Mouse (Mus musculus): Measurements from ENCODE around the gene Pcdh7. TPM values are rescaled to one million over a fixed set of nuclear protein-coding genes. Genes with fewer than 3 reads are reported as not detected.
"Not testable (repeated sequence)": the region's sequence is repeated elsewhere in the genome, so short reads cannot be mapped to it uniquely, and the experiment has no call there.

The Pcdh7 gene
- polyA plus RNA-seq (2014; fragmentation: Nextera tagmentation; extraction: Ambion mirVana): 23.7 and 24.1 TPM in 2 replicates

DNA sequence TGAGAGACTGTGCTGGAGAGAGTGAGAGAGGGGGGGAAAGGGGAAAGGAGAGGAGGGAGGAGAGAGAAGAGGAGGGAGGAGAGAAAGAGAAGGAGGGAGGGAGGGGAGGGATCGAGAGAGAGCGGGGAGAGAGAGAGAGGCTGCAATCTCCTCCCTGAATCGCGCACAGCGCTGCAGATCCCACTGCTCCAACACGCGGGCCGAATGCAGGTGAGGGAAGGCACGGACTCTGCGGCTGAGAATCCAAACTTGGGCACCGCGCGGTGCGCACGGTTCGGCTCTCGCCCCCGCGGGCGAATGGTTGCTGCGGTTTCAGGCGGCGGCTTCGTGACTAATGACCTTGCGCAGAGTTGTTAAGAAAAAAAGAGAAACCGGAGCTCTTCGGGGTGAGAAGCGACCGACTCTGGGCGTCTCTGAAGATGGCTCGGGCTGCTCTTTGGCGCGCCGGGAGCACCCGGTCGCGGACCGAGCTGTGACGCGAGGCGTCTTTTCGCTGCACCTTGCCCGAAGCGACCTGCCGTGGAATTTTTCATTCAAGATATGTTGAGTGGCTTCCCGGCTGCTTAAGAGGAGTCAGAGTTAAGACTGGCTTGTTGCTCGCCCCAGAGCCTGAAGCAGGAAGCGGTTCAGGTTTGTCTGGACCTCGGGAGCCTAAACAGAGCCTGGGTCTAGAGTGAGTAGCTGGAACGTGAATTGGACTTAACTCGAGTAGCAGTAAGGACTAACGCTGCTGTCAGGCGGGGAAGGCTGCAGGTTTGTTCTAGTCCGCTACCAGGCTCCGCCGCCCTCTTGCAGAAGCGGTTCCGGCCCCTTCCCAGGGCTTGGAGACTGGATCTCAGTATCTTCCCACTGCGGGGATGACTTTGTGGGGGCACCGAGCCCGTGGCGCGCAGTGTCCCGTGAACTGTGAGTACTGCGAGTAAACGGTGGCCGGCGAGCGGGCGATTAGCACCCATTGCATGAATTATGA lies at the start of gene Pcdh7:
TSS of gene Pcdh7 (plus strand) at position 62 of the 970 bp plus-strand sequence.
- Histone ChIP-seq H3K9ac (replicated peaks; ENCODE audit: low read length) (peak within 1 kb of the TSS; percentile 79), H3K4me2 (ENCODE audit: low read length) (peak within 1 kb of the TSS; percentile 84), H3K4me3 (replicated peaks; ENCODE audit: low read depth, low read length) (peak within 1 kb of the TSS; percentile 57), H3K9me3 (ENCODE audit: control insufficient read depth, low read length) (no peaks in the 10 kb centered on the region), H3K4me1 (ENCODE audit: control insufficient read depth, insufficient read depth, low read length) (peaks cover 12% of the 10 kb centered on the region; the same call in 1 of the 2 replicates), H3K36me3 (ENCODE audit: control insufficient read depth, insufficient read depth, low read length) (no peaks in the 10 kb centered on the region), H3K27ac (replicated peaks; ENCODE audit: low read depth, low read length) (peak within 1 kb of the TSS; percentile 88), H3K27me3 (ENCODE audit: control insufficient read depth, insufficient read depth, low read length) (no peaks in the 10 kb centered on the region)
- under 1% methylated on average over 70 of the region's 70 CpGs for WGBS
- DNase-seq: peak; percentile 81
- ATAC-seq (ENCODE audit: low FRiP score, low TSS enrichment): peak; percentile 7; the same call in 1 of the 2 replicates

DNA sequence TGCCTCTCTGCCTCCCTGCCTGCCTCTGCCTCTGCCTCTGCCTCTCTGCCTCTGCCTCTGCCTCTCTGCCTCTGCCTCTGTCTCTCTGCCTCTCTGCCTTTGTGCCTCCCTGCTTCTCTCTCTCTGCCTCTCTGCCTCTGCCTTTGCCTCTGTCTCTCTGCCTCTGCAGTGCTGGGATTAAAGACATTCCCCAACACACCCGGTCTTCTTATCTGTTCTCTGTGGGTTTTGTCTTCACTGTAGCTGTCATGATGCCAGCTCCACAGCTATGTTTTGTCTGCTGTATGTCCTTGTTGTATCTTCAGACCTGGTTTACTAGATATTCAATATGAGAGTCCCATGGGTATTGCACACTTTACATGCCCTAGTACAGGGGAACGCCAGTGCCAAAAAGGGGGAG lies 40.8 kb upstream of the Pcdh7 start:
- H3K27ac ChIP-seq (replicated peaks; ENCODE audit: low read depth, low read length); ATAC-seq (ENCODE audit: low FRiP score, low TSS enrichment); H3K4me2 ChIP-seq (ENCODE audit: low read length); H3K4me3 ChIP-seq (replicated peaks; ENCODE audit: low read depth, low read length); H3K36me3 ChIP-seq (ENCODE audit: control insufficient read depth, insufficient read depth, low read length); H3K4me1 ChIP-seq (ENCODE audit: control insufficient read depth, insufficient read depth, low read length); H3K27me3 ChIP-seq (ENCODE audit: control insufficient read depth, insufficient read depth, low read length); DNase-seq; H3K9ac ChIP-seq (replicated peaks; ENCODE audit: low read length); H3K9me3 ChIP-seq (ENCODE audit: control insufficient read depth, low read length): not testable (repeated sequence)
- WGBS: 81% methylated on average over 2 of the region's 2 CpGs

DNA sequence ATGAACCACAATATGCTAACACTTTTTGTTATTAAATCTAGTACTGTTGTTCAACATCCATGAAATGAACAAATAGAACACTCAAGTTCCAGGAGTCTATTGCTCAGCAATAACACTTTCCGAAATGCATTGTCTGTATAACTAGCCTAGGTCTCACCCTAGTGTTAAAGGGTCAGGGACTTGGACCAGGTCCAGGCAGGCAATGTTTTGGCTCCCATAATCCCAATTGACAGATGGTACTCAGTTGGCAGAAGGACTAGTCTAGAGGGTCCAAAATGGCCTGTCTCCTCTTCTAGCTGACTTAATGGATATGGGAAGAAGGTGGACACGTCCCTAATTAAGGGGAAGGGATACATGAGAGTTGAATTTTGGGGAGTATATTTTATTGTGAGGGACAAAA lies 9.4 kb upstream of the Pcdh7 start:
- no peaks in the 10 kb centered on the region for H3K4me1 ChIP-seq (ENCODE audit: control insufficient read depth, insufficient read depth, low read length)
- H3K4me3 ChIP-seq (replicated peaks; ENCODE audit: low read depth, low read length): no peak overlapping the region
- no peaks in the 10 kb centered on the region for H3K9me3 ChIP-seq (ENCODE audit: control insufficient read depth, low read length)
- WGBS: 83% methylated on average over 2 of the region's 2 CpGs
- DNase-seq (no peak), ATAC-seq (ENCODE audit: low FRiP score, low TSS enrichment) (no peak)
- no peak overlapping the region for H3K9ac ChIP-seq (replicated peaks; ENCODE audit: low read length)
- no peaks in the 10 kb centered on the region for H3K27me3 ChIP-seq (ENCODE audit: control insufficient read depth, insufficient read depth, low read length)
- no peaks in the 10 kb centered on the region for H3K36me3 ChIP-seq (ENCODE audit: control insufficient read depth, insufficient read depth, low read length)
- H3K4me2 ChIP-seq (ENCODE audit: low read length): no peak overlapping the region
- no peak overlapping the region for H3K27ac ChIP-seq (replicated peaks; ENCODE audit: low read depth, low read length)

DNA sequence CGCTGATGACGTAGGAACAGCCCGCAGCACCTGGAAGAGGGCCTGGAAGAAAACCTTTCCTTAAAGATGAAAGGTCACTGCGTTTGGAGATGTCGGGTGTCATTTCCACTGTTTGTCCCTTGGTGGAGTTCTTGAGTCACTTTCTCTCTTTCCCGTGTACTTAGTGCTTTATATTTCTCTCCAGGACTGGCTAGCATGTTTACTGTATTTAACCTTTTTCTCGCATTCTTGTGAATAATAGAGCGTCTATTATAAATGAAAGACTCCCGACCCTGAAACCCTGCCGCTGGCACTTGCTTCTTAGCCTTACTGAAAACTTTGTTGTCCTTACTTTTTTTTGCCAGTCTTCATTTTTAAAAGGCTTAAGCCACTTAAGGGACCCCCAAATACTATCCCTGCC lies 3.8 kb upstream of the Pcdh7 start:
- H3K36me3 ChIP-seq (ENCODE audit: control insufficient read depth, insufficient read depth, low read length): no peaks in the 10 kb centered on the region
- H3K27ac ChIP-seq (replicated peaks; ENCODE audit: low read depth, low read length): peak overlapping the region; percentile 88; the same call in 1 of the 2 replicates
- under 1% methylated on average over 10 of the region's 10 CpGs for WGBS
- H3K4me1 ChIP-seq (ENCODE audit: control insufficient read depth, insufficient read depth, low read length): no peaks in the 10 kb centered on the region
- peak overlapping the region; percentile 57 for H3K4me3 ChIP-seq (replicated peaks; ENCODE audit: low read depth, low read length)
- H3K27me3 ChIP-seq (ENCODE audit: control insufficient read depth, insufficient read depth, low read length): no peaks in the 10 kb centered on the region
- no peak for ATAC-seq (ENCODE audit: low FRiP score, low TSS enrichment)
- DNase-seq: peak; percentile 80
- peak overlapping the region; percentile 79 for H3K9ac ChIP-seq (replicated peaks; ENCODE audit: low read length)
- peak overlapping the region; percentile 84 for H3K4me2 ChIP-seq (ENCODE audit: low read length)
- H3K9me3 ChIP-seq (ENCODE audit: control insufficient read depth, low read length): no peaks in the 10 kb centered on the region

DNA sequence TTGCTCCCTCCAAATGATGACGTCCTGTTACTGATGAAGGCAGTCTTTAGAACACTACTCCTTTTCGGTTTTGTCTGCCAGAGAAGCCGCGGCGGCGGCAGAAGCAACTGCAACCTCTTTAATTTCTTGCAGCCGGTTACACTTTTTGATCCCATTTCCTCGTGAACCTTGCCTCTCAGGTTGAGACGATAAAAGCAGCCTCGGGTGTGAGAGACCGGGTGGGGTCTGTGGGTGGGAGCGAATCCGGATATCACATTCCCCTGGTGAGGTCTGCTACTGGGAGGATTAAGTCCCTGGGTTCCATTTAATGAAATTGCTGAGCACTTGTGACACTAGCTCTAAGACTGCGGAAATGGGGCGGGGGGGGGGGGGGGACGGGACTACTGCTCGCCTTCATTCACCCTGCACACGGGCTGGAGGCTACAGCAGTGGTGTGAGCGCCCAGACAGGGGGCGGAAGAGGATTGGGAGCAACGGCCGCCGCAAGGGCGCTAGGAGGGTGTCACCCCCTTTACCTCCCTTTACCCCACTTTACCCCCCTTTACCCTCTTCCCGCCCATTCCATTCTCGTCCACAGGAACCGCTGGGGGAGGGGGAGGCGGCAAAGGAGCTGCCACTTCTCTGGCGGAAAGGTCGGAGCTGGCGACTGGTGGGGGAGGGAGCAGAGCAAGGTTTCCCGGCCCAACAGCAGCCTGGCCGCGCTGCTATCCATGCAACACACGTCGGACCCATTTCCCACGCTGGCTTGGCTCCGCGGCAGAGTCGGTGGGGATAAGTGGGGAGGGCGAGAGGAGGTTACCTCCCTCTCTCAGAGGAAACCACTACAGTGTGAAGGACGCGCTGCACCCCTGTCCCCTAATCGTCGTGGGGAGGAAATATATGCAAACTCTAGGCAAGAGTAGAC lies 2.9 kb upstream of the Pcdh7 start:
- peak; percentile 86 for DNase-seq
- Histone ChIP-seq H3K4me3 (replicated peaks; ENCODE audit: low read depth, low read length) (peak overlapping the region; percentile 57), H3K27ac (replicated peaks; ENCODE audit: low read depth, low read length) (peak overlapping the region; percentile 88), H3K4me2 (ENCODE audit: low read length) (peak overlapping the region; percentile 84), H3K9ac (replicated peaks; ENCODE audit: low read length) (peak overlapping the region; percentile 79), H3K9me3 (ENCODE audit: control insufficient read depth, low read length) (no peaks in the 10 kb centered on the region), H3K27me3 (ENCODE audit: control insufficient read depth, insufficient read depth, low read length) (no peaks in the 10 kb centered on the region), H3K36me3 (ENCODE audit: control insufficient read depth, insufficient read depth, low read length) (no peaks in the 10 kb centered on the region), H3K4me1 (ENCODE audit: control insufficient read depth, insufficient read depth, low read length) (no peaks in the 10 kb centered on the region)
- 0% methylated on average over 42 of the region's 45 CpGs for whole genome bisulfite sequencing
- peak; percentile 59 for ATAC-seq (ENCODE audit: low FRiP score, low TSS enrichment)

DNA sequence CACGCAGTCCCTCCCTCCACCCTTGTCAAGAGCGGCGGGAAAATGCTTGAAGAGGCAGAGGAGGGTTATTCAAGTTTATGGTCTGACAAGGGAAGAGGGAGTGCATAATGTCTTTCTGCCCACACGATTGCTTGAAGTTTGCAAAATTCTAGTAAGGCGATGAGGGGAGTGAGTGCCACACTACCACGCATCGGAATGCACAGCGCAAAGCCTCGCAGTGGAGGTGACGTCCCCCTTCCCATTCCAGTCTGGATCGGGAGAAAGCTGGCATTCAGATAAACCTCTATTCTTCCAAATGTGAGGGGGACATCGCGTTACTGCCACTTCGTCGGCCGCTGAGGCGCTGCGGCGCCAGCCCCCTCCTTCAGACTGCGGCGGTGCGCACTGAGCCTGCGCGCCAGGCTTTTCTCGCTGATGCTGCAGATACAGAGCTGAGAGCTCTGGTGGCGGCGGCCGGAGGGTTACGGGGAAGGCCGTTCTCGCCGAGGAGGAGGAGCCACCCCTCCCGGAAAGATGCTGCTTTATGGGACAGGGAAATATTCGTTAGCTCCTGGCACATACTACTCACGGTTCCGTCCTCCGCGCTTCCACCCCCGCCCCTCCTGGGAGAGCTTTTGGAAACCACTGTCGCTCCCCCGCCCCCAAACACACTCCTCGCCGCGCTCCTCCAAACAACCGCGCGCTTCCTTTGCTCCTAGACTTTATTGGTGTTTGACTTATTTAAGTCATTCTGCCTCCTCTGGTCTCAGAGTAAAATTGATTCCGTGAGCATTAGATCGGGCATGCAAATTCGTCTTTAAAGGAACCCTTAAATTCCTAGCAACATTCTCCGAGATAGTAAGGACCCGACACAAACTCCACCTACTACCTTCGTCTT lies 2.0 kb upstream of the Pcdh7 start:
- H3K4me2 ChIP-seq (ENCODE audit: low read length): peak overlapping the region; percentile 84
- H3K9ac ChIP-seq (replicated peaks; ENCODE audit: low read length): peak overlapping the region; percentile 79
- no peaks in the 10 kb centered on the region for H3K27me3 ChIP-seq (ENCODE audit: control insufficient read depth, insufficient read depth, low read length)
- ATAC-seq (ENCODE audit: low FRiP score, low TSS enrichment) (peak; percentile 61), DNase-seq (peak; percentile 92)
- H3K4me1 ChIP-seq (ENCODE audit: control insufficient read depth, insufficient read depth, low read length): no peaks in the 10 kb centered on the region
- no peaks in the 10 kb centered on the region for H3K36me3 ChIP-seq (ENCODE audit: control insufficient read depth, insufficient read depth, low read length)
- peak overlapping the region; percentile 88 for H3K27ac ChIP-seq (replicated peaks; ENCODE audit: low read depth, low read length)
- H3K4me3 ChIP-seq (replicated peaks; ENCODE audit: low read depth, low read length): peak overlapping the region; percentile 57
- H3K9me3 ChIP-seq (ENCODE audit: control insufficient read depth, low read length): no peaks in the 10 kb centered on the region
- WGBS: under 1% methylated on average over 53 of the region's 53 CpGs

DNA sequence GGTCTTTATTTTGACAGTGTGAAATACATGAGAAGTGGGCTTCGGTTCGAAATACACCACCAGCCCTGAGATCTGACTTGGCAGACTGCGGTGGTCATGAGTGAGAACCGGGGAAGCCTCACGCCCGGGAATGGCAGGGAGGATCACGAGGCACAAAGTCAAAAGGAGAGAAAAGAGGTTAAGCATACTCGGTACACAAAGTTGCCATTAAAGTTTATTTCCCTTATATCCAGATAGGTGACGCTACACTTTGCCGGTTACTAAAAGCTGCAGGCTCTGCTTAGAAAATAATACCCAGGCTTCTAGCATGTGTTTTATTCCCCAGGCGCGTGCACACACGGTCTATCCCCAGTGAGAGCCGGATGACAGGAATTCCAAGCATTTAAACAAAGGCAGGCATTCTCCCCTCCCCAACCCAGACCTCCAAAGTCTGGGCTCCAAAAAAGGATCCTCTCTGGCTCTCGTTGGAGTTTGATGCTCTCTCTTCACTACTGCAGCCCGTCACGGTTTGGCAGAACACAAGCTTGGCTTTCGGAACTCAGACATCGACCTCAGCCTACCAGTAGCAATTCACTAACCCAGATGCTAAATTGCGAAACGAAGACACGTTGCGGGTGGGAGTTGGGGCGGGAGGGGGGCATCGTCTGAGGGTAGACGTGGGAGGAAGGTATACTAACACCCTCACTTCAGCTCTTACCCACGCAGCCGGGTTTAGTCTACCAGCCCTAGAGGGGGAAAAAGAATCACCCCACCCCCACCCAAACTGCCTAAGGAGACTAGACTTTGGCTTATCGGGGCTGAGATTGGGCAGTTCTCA lies 1.1 kb upstream of the Pcdh7 start:
- DNase-seq: peak; percentile 82
- no peaks in the 10 kb centered on the region for H3K36me3 ChIP-seq (ENCODE audit: control insufficient read depth, insufficient read depth, low read length)

More for the DNA sequence above, 1.1 kb upstream of the Pcdh7 start:
- Histone ChIP-seq H3K27me3 (ENCODE audit: control insufficient read depth, insufficient read depth, low read length) (no peaks in the 10 kb centered on the region), H3K4me2 (ENCODE audit: low read length) (peak overlapping the region; percentile 84), H3K9me3 (ENCODE audit: control insufficient read depth, low read length) (no peaks in the 10 kb centered on the region), H3K27ac (replicated peaks; ENCODE audit: low read depth, low read length) (peak overlapping the region; percentile 88), H3K4me1 (ENCODE audit: control insufficient read depth, insufficient read depth, low read length) (no peaks in the 10 kb centered on the region; the same call in 1 of the 2 replicates), H3K9ac (replicated peaks; ENCODE audit: low read length) (peak overlapping the region; percentile 79), H3K4me3 (replicated peaks; ENCODE audit: low read depth, low read length) (peak overlapping the region; percentile 57)
- WGBS: 0% methylated on average over 29 of the region's 29 CpGs
- ATAC-seq (ENCODE audit: low FRiP score, low TSS enrichment): no peak
